Mouse (Mus musculus) hematopoietic stem cell, adult 5-6 weeks (primary cell): ENCODE measurements at regions not wholly inside any gene's neighbourhood (a gene's known extent, or its start where the extent isn't known, plus 50 kb on each side); places are given as distances from the start of the nearest gene placed in this dataset.

Experiments
- ATAC-seq, 2 experiments: fragments of 125-278 bp in 1 of 2; replicated peaks in 1 of 2; 2 replicates each; pipeline ENCODE4 v1.8.0; 2016 to 2017; ENCODE audit warnings: inconsistent platforms in 2 of 2, mild to moderate bottlenecking in 2 of 2, moderate number of reproducible peaks in 2 of 2, low read depth in 1 of 2, moderate TSS enrichment in 1 of 2; ENCODE audit not compliant: low FRiP score in 2 of 2, poor library complexity in 2 of 2, severe bottlenecking in 2 of 2, insufficient read depth in 1 of 2, low TSS enrichment in 1 of 2

- ATAC-seq: no peak
Observed at GRCm38 (mm10) chr2:108158311-108158710, 867.9 kb downstream of the Kcna4 start.

DNA sequence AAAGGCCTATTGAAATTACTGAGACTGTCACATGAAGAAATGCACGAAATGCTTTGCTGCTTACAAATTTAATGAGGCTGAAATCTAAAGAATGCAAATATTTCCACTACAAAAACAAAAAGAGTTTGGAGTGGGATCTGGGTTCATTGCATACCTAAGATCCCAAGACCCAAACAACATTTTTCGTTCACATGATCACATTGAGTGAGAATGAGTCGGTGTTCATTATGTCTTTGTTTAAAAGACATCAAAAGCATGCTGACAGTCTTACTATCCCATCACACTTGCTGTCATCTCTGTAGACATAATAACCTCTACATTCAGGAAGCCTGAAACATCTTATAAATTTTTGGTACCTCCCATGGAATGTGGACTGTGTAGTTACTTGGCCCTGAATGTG lies 870.4 kb downstream of the Kcna4 start:
- no peak for ATAC-seq

- ATAC-seq: no peak
Observed at GRCm38 (mm10) chr2:108165085-108165484, 874.6 kb downstream of the Kcna4 start.
